Mouse (Mus musculus) embryo, embryonic 11 days (tissue): ENCODE data around the gene Col24a1.
A peak's percentile ranks its signal among the peaks of the same experiment; 100 is the strongest.
"Not testable (repeated sequence)": the region's sequence is repeated elsewhere in the genome, so short reads cannot be mapped to it uniquely, and the experiment has no call there.

Experiments
- DNase-seq: peaks from one replicate; pipeline ENCODE4 v3.0.0-alpha.2; 2015

Gene Col24a1

GRCm38 (mm10) chr3:145356865-145357487 is 64.7 kb downstream of the Col24a1 start:
- no peak for DNase-seq

GRCm38 (mm10) chr3:145365227-145365626 is 73.0 kb downstream of the Col24a1 start:
- peak; percentile 30 for DNase-seq

GRCm38 (mm10) chr3:145367176-145367717 is 75.0 kb downstream of the Col24a1 start:
- DNase-seq, result no peak

- no peak for DNase-seq
Measured at GRCm38 (mm10) chr3:145376298-145376697, 84.0 kb downstream of the Col24a1 start.

- DNase-seq, result no peak
Measured at GRCm38 (mm10) chr3:145383095-145383494, 90.8 kb downstream of the Col24a1 start.

- DNase-seq, result no peak
Measured at GRCm38 (mm10) chr3:145386434-145386833, 94.2 kb downstream of the Col24a1 start.

- DNase-seq, result no peak
Measured at GRCm38 (mm10) chr3:145390681-145391080, 98.4 kb downstream of the Col24a1 start.

GRCm38 (mm10) chr3:145391986-145392659 is 99.9 kb downstream of the Col24a1 start:
- peak; percentile 19 for DNase-seq

- no peak for DNase-seq
Measured at GRCm38 (mm10) chr3:145399173-145399572, 106.9 kb downstream of the Col24a1 start.

- DNase-seq, result no peak
Measured at GRCm38 (mm10) chr3:145402257-145402656, 110.0 kb downstream of the Col24a1 start.

- DNase-seq, result no peak
Measured at GRCm38 (mm10) chr3:145402994-145403393, 110.7 kb downstream of the Col24a1 start.

GRCm38 (mm10) chr3:145408045-145408444 is 115.8 kb downstream of the Col24a1 start:
- no peak for DNase-seq

- no peak for DNase-seq
Measured at GRCm38 (mm10) chr3:145412137-145412536, 119.9 kb downstream of the Col24a1 start.

- no peak for DNase-seq
Measured at GRCm38 (mm10) chr3:145414362-145414761, 122.1 kb downstream of the Col24a1 start.

- DNase-seq, result no peak
Measured at GRCm38 (mm10) chr3:145417809-145418208, 125.5 kb downstream of the Col24a1 start.

GRCm38 (mm10) chr3:145420421-145420820 is 128.1 kb downstream of the Col24a1 start:
- DNase-seq, result no peak

GRCm38 (mm10) chr3:145422044-145422443 is 129.8 kb downstream of the Col24a1 start:
- no peak for DNase-seq

- no peak for DNase-seq
Measured at GRCm38 (mm10) chr3:145438352-145438751, 146.1 kb downstream of the Col24a1 start.

- DNase-seq, result no peak
Measured at GRCm38 (mm10) chr3:145439086-145439485, 146.8 kb downstream of the Col24a1 start.

- DNase-seq, result no peak
Measured at GRCm38 (mm10) chr3:145440993-145441392, 148.7 kb downstream of the Col24a1 start.

GRCm38 (mm10) chr3:145442268-145442667 is 150.0 kb downstream of the Col24a1 start:
- peak; percentile 62 for DNase-seq

- DNase-seq, result not testable (repeated sequence)
Measured at GRCm38 (mm10) chr3:145443167-145443566, 150.9 kb downstream of the Col24a1 start.

GRCm38 (mm10) chr3:145457039-145457438 is 164.8 kb downstream of the Col24a1 start:
- DNase-seq, result no peak

GRCm38 (mm10) chr3:145462351-145462750 is 170.1 kb downstream of the Col24a1 start:
- no peak for DNase-seq
